Mouse (Mus musculus) bone marrow, adult 2 months (tissue): ENCODE data around the gene Hpse.

ENCODE experiments used
- CTCF ChIP-seq: fragments of 200-500 bp; IDR thresholded peaks from 2 replicates; pipeline ENCODE4 v1.5.1; 2011; ENCODE audit warnings: low read length, control low read depth; ENCODE audit not compliant: control insufficient read depth, insufficient read depth
- POLR2A ChIP-seq: fragments of 200-500 bp; IDR thresholded peaks from 2 replicates; pipeline ENCODE4 v1.6.1; 2011; ENCODE audit warnings: low read depth, mild to moderate bottlenecking, control low read depth, low read length, borderline replicate concordance; ENCODE audit not compliant: control insufficient read depth

GRCm38 (mm10) chr5:100719235-100720088 is at the start of gene Hpse:
- TF ChIP-seq POLR2A (peak; percentile 48; the same call in 1 of the 2 replicates), CTCF (no peak)
